Mouse (Mus musculus) c-Kit-positive CD71-negative TER-119-negative erythroid progenitor cells, embryonic 14.5 days (primary cell): ENCODE measurements at regions not wholly inside any gene's neighbourhood (a gene's known extent, or its start where the extent isn't known, plus 50 kb on each side); places are given as distances from the start of the nearest gene placed in this dataset.

Source experiments
- DNase-seq: peaks from one replicate; pipeline ENCODE4 v3.0.0-alpha.2; 2013; ENCODE audit warnings: low read depth

DNA sequence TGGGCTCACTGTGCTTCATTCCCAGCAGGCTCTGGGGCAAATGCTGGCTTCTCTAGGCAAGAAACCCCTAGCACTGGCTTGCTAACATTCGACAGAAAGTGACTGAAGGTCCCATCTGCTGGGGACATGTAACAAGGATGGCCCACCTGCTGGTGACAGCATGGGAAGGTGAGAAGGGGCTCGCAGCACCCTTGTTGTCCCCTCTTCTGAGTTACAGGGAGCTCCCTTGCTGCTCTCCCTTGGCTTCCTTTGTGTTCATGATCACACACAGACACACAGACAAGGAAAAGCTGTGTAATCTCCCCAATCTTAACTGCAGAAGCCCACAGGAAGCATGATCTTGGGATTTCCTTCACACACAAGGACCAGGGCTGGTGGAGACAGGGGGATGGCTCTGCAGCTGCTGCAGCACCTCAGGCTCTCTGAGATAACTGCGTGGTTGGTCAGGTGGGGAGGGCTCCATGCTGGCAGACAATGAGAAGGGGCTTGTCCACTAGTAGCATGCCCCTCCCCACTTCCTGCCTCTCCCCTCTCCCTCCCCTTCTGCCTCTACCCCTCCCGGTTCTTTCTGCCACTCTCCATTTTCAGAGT lies 95.3 kb upstream of the Trpm1 start:
- no peak for DNase-seq

DNA sequence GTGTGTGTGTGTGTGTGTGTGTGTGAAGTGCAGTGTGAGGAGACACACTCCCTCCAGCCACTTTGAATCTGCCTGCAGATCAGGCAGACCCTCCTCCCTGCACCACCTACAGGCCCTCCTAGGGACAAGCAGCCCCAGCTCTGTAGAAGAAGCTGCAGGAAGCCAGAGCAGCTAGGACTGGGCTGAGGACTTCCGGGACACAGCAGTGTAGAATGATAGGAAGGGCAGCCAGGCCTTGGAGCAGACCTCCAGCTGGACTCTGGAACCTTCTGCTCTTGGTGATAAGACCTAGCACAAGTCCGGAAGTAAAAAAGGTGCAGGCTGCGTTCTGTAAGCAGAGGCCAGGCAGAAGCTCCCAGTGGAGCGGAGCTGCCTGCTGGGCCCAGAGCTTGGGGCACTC lies 95.8 kb upstream of the Trpm1 start:
- peak; percentile 62 for DNase-seq

DNA sequence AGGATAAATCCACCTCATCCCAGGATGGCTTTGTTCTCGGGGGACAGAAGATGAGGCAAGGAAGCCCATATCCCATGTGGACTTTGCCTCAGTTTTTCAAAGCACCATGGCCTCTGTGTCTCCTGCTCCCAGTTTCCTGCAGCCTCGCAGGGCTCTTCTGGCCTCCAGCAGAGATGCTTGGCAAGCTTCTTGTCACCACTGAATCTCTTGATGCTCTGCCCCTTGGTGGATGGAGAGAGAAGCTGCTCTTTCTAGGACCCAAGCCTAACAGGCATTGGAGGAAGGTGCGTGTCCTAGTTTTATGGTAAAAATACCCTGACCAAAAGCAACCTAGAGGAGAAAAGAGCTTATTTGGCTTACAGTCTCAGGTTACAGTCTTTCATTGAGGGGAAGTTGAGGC lies 97.1 kb upstream of the Trpm1 start:
- DNase-seq: no peak

DNA sequence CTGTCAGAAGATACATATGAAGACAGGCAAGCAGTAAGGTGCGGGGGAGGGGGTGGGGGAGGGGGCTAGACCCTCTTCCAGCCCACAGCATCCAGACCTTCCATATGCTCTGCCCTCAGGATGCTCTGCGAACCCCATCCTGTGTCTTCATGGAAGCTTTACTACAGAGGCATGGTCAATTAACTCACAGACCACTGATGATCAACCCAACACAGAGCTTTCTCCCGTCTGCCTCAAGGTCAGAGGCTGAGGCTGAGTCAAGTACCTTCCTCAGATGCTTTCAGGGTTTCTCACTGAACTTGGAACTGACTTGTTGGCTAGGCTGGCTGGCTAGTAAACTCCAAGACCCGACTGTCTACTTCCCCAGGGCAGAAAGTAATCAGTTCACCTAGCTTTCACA lies 98.6 kb upstream of the Trpm1 start:
- no peak for DNase-seq

DNA sequence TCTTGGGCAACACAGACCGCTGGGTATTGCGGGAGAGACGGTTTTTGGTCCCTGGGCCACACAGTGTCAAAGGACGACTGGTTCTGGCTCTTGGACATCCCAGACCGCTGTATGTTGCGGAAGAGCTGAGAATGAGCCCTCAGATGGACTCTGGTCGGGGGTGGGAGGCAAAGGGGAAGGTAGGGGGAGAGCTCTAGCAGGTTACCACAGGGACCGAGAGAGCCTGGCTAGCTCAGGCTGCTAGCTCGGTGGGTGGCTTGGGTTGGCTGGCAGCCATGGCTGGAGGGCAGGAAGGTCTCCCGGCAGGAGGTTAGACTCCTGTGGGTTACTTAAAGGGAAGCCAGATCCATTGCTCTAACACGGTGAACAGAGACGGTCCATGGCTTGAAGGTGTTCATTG lies 99.9 kb upstream of the Trpm1 start:
- DNase-seq: no peak

DNA sequence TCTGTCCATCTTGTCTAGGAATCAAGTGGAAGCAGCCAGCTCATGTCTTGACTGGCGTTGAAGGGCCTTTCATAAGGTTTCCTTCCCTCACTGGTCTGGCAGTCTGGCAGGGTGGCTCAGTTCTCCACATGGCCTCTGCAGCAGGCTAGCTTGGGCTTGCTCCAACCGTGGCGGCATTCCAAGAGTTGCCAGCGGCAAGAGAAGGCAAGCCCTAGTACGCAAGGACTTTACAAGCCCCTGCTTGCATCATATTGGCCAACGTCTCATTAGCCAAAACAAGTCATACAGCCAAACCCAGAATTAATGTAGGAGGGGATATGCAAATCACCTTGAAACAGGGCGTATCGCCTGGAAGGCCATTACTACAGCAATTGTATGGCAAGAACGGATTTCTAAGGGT lies 101.2 kb upstream of the Trpm1 start:
- DNase-seq: no peak

DNA sequence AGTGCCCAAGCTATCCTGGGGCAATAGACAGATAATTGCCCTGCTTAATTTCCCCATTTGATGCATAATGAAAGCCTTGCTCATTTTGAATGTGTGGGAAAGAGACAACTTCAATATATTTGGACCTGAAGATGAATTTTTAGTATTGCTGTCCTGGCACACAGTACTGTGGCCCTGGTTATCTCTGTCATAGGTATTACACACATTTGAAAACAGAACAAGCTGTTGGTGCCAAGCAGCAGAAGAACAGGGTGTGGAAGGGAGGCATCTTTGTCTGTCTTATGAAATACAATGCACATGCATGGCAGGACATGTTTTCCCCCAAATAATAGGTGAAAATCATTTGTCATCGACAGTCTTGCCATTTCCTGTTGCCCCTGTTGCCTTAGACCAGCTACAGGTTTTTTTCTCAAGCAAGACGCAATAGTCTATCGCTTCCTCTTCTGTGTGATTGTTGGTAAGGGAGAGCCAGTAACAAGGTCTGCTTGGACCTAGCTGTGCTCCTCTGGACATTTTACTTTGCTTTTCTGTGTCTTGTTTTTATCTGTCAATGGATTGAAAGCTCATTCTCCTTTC lies 102.7 kb upstream of the Trpm1 start:
- DNase-seq: no peak

DNA sequence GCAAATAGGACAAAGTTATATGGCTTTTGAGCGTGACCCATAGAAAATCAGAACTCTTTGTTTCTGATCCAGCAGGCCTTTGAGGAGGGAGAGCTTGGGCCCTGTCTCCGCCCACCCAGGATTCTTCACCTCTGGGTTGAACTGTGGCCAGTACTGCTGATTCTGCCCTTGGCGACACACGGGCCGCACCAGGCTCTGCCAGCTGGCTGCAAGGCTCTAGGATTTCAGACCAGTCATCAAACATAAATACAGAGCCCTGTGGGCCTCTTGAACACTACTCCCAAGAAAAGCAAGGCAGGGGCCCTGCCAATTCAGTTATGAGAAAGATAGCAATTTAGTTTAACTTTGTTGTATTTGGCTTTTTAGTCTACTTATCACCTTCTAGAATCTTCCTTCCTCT lies 103.4 kb upstream of the Trpm1 start:
- no peak for DNase-seq

DNA sequence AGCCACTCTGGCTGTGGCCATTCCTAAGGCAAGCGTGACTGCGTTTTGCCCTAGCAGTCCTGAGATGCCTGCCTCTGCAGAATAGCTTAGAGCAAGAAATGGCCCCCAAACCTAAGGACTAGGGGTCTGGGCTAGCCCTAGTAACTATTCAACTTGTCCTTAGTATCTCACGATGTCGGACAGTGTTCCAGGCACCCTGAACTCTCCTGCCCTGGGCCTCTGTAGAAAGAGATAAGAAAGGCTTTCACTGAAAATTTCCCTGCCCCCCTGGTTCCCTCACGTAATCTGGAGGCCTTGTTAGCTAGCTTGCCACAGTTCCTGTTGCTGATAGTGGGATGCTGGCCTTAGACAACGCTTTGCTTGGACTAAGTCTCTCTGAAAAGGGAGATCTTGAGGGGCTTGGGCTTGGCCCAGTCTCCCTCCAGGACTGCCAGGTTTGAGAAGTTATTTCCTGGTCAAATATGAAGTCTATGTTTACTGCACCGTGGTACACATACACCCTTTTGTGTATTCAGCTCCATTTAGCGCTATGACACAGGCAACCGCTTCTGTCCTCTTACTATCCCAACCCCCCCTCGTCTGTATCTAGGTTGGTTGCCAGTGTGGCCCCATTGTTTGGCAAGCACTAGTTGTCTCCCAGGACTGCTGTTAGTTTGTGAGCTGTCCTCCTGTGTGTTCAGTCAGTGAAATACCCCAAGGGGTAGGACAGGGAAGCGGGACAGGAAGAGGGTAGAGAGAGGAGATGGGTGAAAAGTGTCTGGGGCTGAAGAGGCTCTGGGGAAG lies 104.3 kb upstream of the Trpm1 start:
- no peak for DNase-seq

DNA sequence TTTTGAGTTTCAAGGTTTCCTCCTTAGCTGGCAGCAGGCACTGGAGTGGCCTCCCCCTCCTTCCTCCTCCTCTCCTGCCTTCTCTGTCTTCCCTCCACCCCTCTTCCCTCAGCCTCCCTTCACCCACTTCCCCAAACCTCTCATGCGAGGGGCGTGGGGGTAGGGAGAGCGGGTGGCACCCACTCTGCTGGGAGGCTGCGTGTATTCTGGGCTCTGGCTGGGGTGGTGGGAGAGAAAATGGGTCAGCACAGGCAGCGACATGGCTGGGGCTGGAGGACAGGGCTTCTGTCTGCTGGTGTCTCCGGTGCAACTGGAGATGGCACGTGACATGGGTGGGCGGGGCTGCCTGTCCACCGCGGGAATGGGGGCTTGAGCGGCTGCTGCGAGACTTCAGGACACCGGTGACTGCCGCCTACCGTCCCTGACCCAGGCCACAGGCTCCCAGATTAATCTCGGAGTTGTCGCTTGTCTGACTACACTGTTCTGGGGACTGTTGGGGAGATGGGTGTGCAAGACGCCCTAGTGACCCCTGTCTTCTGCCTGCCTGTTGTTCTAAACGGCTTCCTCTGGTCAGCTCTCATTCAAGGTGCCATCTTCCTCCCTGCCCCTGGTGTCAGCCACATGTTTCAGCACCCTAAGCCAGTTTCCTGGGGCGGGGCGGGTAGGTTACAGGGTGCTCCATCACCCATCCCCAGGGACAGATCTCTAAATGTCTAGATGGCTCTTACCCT lies 105.0 kb upstream of the Trpm1 start:
- DNase-seq: no peak

DNA sequence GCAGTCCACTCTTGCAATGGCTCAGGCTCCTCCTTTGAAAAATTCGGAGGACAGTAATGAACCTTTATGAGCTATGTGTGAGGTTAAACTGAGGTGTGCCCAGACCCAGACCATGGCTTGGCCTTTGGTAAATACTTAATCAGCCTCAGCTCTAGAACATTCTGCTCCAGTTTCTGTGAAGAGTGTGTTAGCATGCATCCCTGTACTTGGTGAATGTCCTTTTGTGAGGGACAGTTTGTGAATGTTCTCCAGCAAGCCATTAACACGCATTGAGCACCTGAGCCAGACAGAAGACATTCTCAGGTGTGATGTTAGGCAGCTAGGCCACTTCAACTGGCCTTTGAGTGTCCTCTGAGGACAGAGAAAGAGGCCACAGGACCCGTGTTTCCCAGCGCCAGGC lies 105.8 kb upstream of the Trpm1 start:
- no peak for DNase-seq

DNA sequence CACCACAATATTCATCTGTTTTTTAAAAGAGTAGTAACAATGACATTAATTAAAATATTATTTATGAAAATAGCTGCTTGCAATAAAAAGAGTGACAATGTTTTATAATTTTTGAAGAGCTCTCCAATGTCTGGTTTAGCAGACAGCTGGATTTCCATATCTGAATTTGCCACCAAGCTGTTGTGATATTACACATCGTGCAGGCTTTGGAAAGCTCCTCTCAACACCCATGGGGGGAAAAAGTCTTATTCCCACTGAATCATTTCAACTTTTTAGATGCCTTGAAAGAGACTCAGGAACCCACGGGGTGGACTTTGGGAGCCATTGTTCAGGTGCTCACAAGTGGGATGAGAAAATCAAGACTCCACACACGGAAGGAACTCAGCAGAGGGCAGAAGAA lies 106.6 kb upstream of the Klf13 start:
- DNase-seq: no peak

DNA sequence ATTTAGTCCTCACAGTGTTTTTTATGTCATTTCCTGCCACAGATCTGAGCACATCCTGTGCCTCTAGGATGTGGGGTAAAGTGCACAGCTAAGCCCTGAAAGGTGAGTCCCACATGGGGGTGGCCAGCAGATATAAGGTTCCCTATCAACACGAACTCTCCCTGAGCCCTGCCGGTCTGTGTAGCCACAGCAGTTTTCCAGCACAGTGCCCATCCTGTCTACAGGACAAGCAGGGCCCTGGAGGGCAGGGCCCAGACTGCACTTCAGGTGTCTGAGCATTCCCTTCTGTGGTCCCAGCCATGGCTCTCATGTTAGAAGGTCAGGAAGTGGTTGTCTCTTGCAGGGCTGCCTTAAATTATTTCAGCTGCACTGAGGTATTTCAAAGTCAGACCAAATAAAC lies 104.3 kb upstream of the Klf13 start:
- no peak for DNase-seq

DNA sequence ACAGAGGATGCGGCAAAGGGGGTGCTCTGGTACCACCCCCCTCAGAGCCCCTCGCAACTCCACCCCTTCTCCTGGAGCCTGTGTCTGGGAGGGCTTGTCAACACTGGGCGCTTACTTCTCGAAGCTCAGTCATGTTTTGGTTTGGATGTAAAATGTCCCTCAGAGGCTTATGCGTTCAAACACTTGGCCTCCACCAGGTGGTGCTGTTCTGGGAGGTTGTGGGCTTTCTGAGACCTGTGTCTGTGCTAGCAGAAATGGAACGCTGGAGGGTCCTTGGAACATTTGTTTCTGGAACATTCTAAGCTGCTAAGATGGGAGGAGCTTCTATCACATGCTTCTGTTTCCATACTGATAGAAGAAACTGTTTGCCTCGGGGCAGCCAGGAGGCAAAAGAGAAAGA lies 102.6 kb upstream of the Klf13 start:
- no peak for DNase-seq

DNA sequence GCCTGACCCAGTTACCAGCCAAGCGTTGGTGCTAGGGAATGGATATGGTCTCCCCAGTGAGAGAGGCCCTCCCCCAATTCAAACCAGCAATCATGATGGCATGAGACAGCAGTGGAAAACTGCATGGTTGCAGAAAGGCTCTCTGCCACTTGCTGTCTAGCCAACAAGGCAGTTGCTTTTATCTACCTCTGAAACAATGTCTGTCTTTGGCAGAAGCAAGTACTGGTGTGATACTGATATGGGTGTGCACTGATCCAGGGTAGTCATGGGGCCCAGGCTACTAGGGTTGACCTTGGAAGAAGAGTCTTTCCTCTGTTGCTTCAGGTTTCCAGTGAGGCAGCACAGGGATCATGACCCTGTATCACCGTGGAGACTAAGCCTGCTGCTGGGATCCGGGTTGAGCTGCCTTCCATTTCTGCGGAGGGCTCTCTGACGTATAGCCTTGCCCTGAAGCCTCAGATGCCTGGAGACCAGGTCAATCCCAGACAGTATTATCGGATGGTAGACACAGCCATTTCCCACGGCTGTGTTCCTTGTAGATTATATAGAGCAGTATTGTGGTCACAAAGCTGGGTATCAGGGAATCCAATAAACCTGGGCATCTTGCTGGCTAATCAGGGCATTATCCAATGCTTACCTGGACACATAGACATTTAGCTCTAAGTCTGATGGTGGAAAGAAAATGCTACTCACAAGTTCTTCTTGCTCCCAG lies 101.5 kb upstream of the Klf13 start:
- DNase-seq: no peak

DNA sequence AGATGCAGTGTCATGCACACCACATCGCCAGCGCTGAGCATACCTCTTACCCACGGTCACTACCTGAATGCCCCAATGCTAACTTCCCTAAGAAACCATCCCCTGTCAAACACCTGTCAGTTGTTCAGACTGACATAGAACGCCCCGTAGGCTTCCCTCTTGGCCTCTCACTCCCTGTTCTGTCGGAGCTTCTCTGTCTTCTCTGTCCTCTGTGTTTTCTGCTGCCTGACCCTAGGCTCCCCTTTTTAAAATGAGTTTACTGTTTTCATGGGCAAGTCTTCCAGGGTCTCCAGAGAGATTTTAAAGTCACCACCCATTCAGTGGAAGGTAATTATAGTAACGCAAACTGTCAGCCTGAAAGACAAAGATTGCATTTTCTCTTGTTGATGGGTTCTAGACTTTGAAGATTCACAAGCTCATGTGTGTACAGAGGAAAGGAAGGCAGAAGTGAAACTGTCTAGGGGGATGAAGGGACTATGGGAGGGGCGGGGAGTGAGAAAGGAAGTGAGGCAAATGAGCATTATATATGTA lies 99.1 kb upstream of the Klf13 start:
- DNase-seq: no peak

DNA sequence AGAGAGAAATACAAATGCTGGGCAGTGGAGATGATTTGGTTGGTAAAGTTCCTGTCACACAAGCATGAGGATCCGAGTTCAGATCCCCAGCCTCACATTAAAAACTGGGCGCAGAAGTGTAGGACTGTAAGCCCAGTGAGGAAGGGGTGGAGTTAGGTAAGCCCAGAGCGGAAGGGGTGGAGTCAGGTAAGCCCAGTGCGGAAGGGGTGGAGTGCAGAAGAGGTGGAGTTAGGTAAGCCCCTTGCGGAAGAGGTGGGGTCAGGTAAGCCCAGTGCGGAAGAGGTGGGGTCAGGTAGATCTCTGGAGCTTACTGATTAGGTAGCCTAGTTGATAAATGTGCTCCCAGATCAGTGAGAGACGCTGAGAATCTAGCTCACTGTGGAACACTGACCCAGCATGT lies 97.4 kb upstream of the Klf13 start:
- DNase-seq: no peak

DNA sequence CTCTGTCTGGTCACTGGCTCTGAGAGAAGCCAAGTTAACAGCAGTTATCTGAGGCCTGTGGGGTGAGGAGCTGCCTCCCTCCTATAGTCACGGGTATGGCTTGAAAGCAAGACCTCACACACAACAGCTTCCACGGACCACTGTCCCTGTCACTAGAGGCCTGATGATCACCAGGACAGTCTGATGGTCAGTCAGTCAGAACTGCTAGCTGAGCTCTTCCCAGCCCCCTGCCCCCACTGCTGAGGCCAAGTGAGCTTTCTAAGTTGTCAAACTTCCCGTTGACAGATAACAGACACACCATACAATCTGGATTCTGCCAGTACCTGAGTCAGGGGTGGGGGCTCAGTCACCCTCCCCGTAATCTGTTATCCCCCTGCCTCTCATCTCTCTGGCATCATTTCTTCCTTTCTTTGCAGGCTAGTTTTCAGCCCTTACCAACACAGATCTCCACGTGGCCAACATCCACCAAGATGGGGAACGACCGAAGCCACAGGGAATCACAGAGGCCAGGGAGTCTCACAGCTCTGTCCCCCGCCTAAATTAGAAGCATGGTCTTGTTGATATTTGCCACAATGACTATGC lies 96.4 kb upstream of the Klf13 start:
- no peak for DNase-seq

DNA sequence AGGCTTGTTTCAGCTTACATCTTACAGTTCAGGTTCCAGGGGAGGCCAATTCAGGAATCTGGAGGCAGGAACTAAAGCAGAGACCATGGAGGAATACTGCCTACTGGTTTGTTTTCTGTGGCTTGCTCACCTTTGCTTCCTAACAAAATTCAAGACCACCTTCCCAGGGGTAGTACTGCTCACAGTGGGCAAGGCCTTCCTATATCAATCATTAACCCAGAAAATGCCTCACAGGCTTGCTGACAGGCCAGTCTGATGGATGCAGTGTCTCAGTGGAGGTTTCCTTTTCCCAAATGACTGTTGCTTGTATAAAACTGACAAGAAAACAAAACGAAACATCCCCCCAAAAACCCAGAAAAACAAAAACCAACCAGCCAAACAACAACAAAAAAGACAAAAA lies 95.8 kb upstream of the Klf13 start:
- DNase-seq: no peak

DNA sequence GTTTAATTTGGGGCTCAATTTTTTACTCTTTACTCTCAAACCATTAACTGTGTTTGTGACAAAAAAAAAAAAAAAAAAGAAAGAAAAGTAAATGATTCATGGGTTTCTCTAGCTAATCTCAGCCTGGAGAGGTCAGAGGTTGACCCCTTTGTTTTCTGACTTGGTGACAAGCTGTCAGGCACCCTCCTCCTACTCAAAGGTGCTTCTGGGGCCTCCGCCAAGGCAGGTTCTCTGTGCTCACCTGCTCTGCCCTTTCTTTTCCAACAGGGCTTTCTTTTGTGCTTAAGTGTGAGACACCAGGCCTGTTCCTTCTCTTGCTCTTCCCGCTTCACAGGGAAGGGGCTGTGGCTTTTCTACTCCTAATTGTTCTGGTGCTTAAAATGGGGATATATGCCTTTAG lies 94.7 kb upstream of the Klf13 start:
- DNase-seq: no peak

DNA sequence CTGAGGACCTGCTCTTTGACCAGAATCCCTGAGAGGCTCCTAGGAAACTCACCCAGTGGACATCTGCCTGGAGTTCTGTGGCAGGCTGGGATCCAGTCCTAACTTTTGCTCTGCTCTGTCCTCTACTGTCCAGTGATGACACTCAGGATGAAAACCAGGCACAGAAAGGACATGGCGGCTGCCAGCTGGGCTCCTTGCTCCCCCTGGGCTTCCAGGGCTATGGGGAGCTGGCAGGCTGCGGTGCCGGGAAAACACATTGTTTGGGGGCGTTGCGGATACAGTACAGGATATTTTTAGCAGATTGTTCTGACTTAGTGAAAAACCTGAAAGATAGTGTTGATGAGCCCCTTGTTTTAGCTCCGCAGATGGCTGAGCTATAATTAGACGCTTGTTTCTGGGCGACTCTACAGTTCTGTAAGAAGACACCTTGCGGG lies 94.2 kb upstream of the Klf13 start:
- DNase-seq: no peak

DNA sequence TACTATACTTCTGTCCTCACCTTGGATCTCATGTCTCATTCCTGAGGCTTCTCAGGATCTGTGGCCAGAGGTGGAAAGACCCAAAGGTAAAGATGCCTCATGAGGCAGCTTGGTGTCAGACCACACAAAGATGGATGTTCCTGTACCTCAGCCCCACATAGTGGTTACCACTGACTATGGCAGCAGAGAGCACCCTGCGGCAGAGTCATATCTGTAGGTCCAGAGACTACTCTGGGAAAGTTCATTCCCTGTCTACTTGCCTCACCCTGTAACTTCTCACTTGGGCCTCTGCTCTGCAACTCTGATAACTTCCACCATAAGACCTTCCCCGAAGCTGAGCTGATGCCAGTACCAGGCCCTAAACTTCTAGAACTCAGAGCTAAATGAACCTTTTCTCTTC lies 91.9 kb upstream of the Klf13 start:
- DNase-seq: no peak
